Mouse (Mus musculus) MEL (cell line): ENCODE measurements around the gene Hs3st3b1.

ENCODE experiments used
- CTCF ChIP-seq, 3 experiments: IDR thresholded peaks in 2 of 3; conservative IDR thresholded peaks in 1 of 3; 2 replicates each; pipeline ENCODE4 v1.5.1; 2011 to 2012; ENCODE audit warnings: low read length in 3 of 3, low read depth in 2 of 3, mild to moderate bottlenecking in 2 of 3, improper control_type of control experiment in 1 of 3, inconsistent platforms in 1 of 3, mixed read lengths in 1 of 3, moderate library complexity in 1 of 3; ENCODE audit not compliant: control insufficient read depth in 1 of 3, insufficient read depth in 1 of 3, poor library complexity in 1 of 3, severe bottlenecking in 1 of 3
- POLR2A ChIP-seq, 2 experiments: IDR thresholded peaks; 2 replicates each; pipeline ENCODE4 v1.6.1; 2011 to 2012; ENCODE audit warnings: low read length in 2 of 2, mild to moderate bottlenecking in 2 of 2, control low read depth in 1 of 2, improper control_type of control experiment in 1 of 2, low read depth in 1 of 2, moderate library complexity in 1 of 2; ENCODE audit not compliant: control insufficient read depth in 1 of 2, insufficient read depth in 1 of 2, poor library complexity in 1 of 2

DNA sequence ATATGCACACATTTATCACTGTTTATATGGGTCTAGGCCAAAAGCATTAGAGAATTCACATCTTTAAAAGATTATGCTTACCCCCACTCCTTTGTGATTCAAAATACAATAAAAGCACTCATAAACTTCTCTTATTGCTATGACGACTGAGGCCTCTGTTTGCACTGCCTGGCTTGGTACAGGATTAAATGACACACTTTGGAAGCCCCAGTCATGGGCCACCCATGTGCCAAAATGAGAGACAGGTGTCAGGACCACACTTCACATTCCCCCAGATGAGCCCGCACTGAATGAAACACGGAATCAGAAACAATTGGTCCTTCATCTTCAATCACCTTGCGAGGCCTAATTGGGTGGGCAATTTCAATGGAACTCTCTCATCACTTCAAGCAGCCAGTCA is 71.8 kb downstream of the Hs3st3b1 start:
- TF ChIP-seq POLR2A (IDR thresholded peaks at IDR 0.05; ENCODE audit: control insufficient read depth in 1 of 2, insufficient read depth in 1 of 2, low read depth in 1 of 2, low read length in 2 of 2, poor library complexity in 1 of 2), result no peak
- no peak for TF ChIP-seq CTCF (IDR thresholded peaks at IDR 0.05 in 2 of 3, conservative IDR thresholded peaks at IDR 0.05 in 1 of 3; ENCODE audit: control insufficient read depth in 1 of 3, insufficient read depth in 1 of 3, low read depth in 2 of 3, low read length in 3 of 3, poor library complexity in 1 of 3, severe bottlenecking in 1 of 3)
